In genomic region chr8:83697374-83698220, GRCm38 (mm10) we compare ENCODE assay signal across 8 mouse cellular contexts. TPM values are rescaled to one million over a fixed set of nuclear protein-coding genes. Genes with fewer than 3 reads are reported as not detected.
DNase-seq lines count a peak whose midpoint lies in the region; ATAC-seq and TF ChIP-seq lines count a peak whose summit lies in the region.

No protein-coding gene starts in this region.

- no peak; the same call in 1 of the 2 replicates for ATAC-seq in embryonic facial prominence, embryonic 11.5 days (replicated peaks; ENCODE audit: insufficient number of reproducible peaks, low FRiP score, low TSS enrichment, low read depth)
- no peak for ATAC-seq in heart, embryonic 15.5 days (replicated peaks; ENCODE audit: insufficient number of reproducible peaks, insufficient read depth, low FRiP score, low read depth)
- no peak for ATAC-seq in erythroid progenitor cell, adult 5-6 weeks (replicated peaks; ENCODE audit: low FRiP score, poor library complexity, severe bottlenecking)

- 40% methylated on average over 19 of the region's 19 CpGs for WGBS in embryonic facial prominence, embryonic 11.5 days
- 37% methylated on average over 19 of the region's 19 CpGs for WGBS in heart, embryonic 15.5 days
- WGBS in macrophage (ENCODE audit: missing documents) = 8% methylated on average over 19 of the region's 19 CpGs

- H3K36me3 ChIP-seq in embryonic facial prominence, embryonic 11.5 days (replicated peaks; ENCODE audit: control insufficient read depth, insufficient read depth, low read depth, low read length) = no peaks in the 10 kb centered on the region
- H3K36me3 ChIP-seq in heart, embryonic 15.5 days = peaks cover 2% of the 10 kb centered on the region; the same call in 1 of the 2 replicates
- H3K36me3 ChIP-seq in macrophage (ENCODE audit: inconsistent target) = no peaks in the 10 kb centered on the region; the same call in 1 of the 2 replicates

- no peaks in the 10 kb centered on the region for H3K9me3 ChIP-seq in embryonic facial prominence, embryonic 11.5 days (replicated peaks; ENCODE audit: control insufficient read depth, low read length)
- H3K9me3 ChIP-seq in heart, embryonic 15.5 days (replicated peaks) = no peaks in the 10 kb centered on the region

- H3K27me3 ChIP-seq in embryonic facial prominence, embryonic 11.5 days (ENCODE audit: control insufficient read depth, insufficient read depth, low read length) = no peaks in the 10 kb centered on the region
- H3K27me3 ChIP-seq in heart, embryonic 15.5 days = no peaks in the 10 kb centered on the region

- H3K79me2 ChIP-seq in macrophage (ENCODE audit: inconsistent target) = peaks cover 61% of the 10 kb centered on the region

- H3K27ac ChIP-seq in layer of hippocampus, adult 2 months = peak overlapping the region; percentile 96
- H3K27ac ChIP-seq in embryonic facial prominence, embryonic 11.5 days (replicated peaks; ENCODE audit: low read depth, low read length) = 0 out of 2 replicates have a peak overlapping the region, but pooled peaks have one; percentile 35
- peak overlapping the region; percentile 88 for H3K27ac ChIP-seq in heart, embryonic 15.5 days
- peak overlapping the region; percentile 75 for H3K27ac ChIP-seq in macrophage

- no peak for DNase-seq in layer of hippocampus, adult 2 months (ENCODE audit: low spot score in 2 of 2)
- DNase-seq in layer of hippocampus, postnatal 14 days (ENCODE audit: low spot score in 2 of 2) = no peak
- DNase-seq in embryonic facial prominence, embryonic 11.5 days (ENCODE audit: low spot score) = no peak
- DNase-seq in kidney, postnatal 10 days = peak; percentile 69
- DNase-seq in thymus, postnatal 14 days = peak; percentile 29

- H3K4me3 ChIP-seq in layer of hippocampus, adult 2 months = peak overlapping the region; percentile 97
- peak overlapping the region; percentile 91 for H3K4me3 ChIP-seq in embryonic facial prominence, embryonic 11.5 days (ENCODE audit: low read depth, low read length)
- peak overlapping the region; percentile 84 for H3K4me3 ChIP-seq in heart, embryonic 15.5 days
- peak overlapping the region; percentile 61 for H3K4me3 ChIP-seq in macrophage (ENCODE audit: inconsistent target)

- TF ChIP-seq CTCF in layer of hippocampus, adult 2 months (conservative IDR thresholded peaks at IDR 0.05) = no peak

- H3K4me1 ChIP-seq in embryonic facial prominence, embryonic 11.5 days (ENCODE audit: control insufficient read depth, insufficient read depth, low read length) = peaks cover 3% of the 10 kb centered on the region
- H3K4me1 ChIP-seq in heart, embryonic 15.5 days (replicated peaks) = peaks cover 59% of the 10 kb centered on the region

- H3K9ac ChIP-seq in embryonic facial prominence, embryonic 11.5 days (replicated peaks; ENCODE audit: low read length) = peak overlapping the region; percentile 91
- peak overlapping the region; percentile 98 for H3K9ac ChIP-seq in heart, embryonic 15.5 days

- H3K4me2 ChIP-seq in embryonic facial prominence, embryonic 11.5 days (ENCODE audit: low read depth, low read length) = peak overlapping the region; percentile 93
- peak overlapping the region; percentile 97 for H3K4me2 ChIP-seq in heart, embryonic 15.5 days

RNA-seq across cellular contexts. Expression of gene Pkn1, which starts 1.4 kb away (rescaled TPM):
- total RNA-seq in layer of hippocampus, adult 2 months (2021) = 10 to 100 TPM; 47.9 to 56.8 TPM
- 10 to 100 TPM; 53.6 TPM for total RNA-seq in layer of hippocampus, postnatal 14 days (2021)
- polyA plus RNA-seq in embryonic facial prominence, embryonic 11.5 days (2014; fragmentation: Nextera tagmentation; extraction: Ambion mirVana) = 20.6 and 21.5 TPM in 2 replicates
- polyA plus RNA-seq in heart, embryonic 15.5 days (2015; fragmentation: Nextera tagmentation; extraction: Ambion mirVana) = 15.4 and 22.1 TPM in 2 replicates
- total RNA-seq in macrophage (2018; cell fraction: chromatin; rRNA removed) = 100 to 1,000 TPM; 197 to 855 (median 544) TPM
- total RNA-seq in macrophage (2018; cell fraction: cytosol; rRNA removed) = 100 to 1,000 TPM in 19 of 26 experiments, 10 to 100 TPM in 7; 81.1 to 165 (median 118) TPM
- 100 to 1,000 TPM; 156 to 497 (median 323) TPM for total RNA-seq in macrophage (2018; cell fraction: nucleus; rRNA removed)
- 76.4 to 110 TPM (median 109 TPM) in 3 replicates for polyA plus RNA-seq in macrophage (2018)
- 12.6 and 25.9 TPM in 2 replicates for total RNA-seq in erythroid progenitor cell, adult 5-6 weeks (2015; ENCODE audit: low replicate concordance)
- 9.2 and 11.0 TPM in 2 replicates for total RNA-seq in erythroid progenitor cell, adult 5-6 weeks (2017; ENCODE audit: low replicate concordance)

RNA-seq across cellular contexts. Expression of gene Ddx39, which starts 17.4 kb away (rescaled TPM):
- 10 to 100 TPM; 17.9 to 20.4 TPM for total RNA-seq in layer of hippocampus, adult 2 months (2021)
- total RNA-seq in layer of hippocampus, postnatal 14 days (2021) = 10 to 100 TPM; 17.9 to 19.2 TPM
- 191 and 195 TPM in 2 replicates for polyA plus RNA-seq in embryonic facial prominence, embryonic 11.5 days (2014; fragmentation: Nextera tagmentation; extraction: Ambion mirVana)
- 107 and 135 TPM in 2 replicates for polyA plus RNA-seq in heart, embryonic 15.5 days (2015; fragmentation: Nextera tagmentation; extraction: Ambion mirVana)
- 10 to 100 TPM in 24 of 26 experiments, 1 to 10 TPM in 2; 8.1 to 68.9 (median 39.1) TPM for total RNA-seq in macrophage (2018; cell fraction: chromatin; rRNA removed)
- total RNA-seq in macrophage (2018; cell fraction: cytosol; rRNA removed) = 10 to 100 TPM; 19.7 to 36.9 (median 27.3) TPM
- 10 to 100 TPM; 14.2 to 62.7 (median 30.3) TPM for total RNA-seq in macrophage (2018; cell fraction: nucleus; rRNA removed)
- 12.5 to 63.9 TPM (median 26.0 TPM) in 3 replicates for polyA plus RNA-seq in macrophage (2018)
- total RNA-seq in erythroid progenitor cell, adult 5-6 weeks (2015; ENCODE audit: low replicate concordance) = 86.5 and 90.1 TPM in 2 replicates
- total RNA-seq in erythroid progenitor cell, adult 5-6 weeks (2017; ENCODE audit: low replicate concordance) = 47.4 and 93.2 TPM in 2 replicates

RNA-seq across cellular contexts. Expression of gene Ptger1, which starts 31.1 kb away (rescaled TPM):
- under 1 TPM; 0.42 to 0.84 TPM for total RNA-seq in layer of hippocampus, adult 2 months (2021)
- 1 to 10 TPM; 1.3 to 1.9 TPM for total RNA-seq in layer of hippocampus, postnatal 14 days (2021)
- 0.27 and 1.9 TPM in 2 replicates for polyA plus RNA-seq in embryonic facial prominence, embryonic 11.5 days (2014; fragmentation: Nextera tagmentation; extraction: Ambion mirVana)
- 0.45 and 0.84 TPM in 2 replicates for polyA plus RNA-seq in heart, embryonic 15.5 days (2015; fragmentation: Nextera tagmentation; extraction: Ambion mirVana)
- total RNA-seq in macrophage (2018; cell fraction: chromatin; rRNA removed) = 1 to 10 TPM in 23 of 26 experiments, under 1 TPM in 3; 0.54 to 5.8 (median 2.1) TPM
- 1 to 10 TPM in 19 of 26 experiments, under 1 TPM in 7; 0.58 to 2.3 (median 1.4) TPM for total RNA-seq in macrophage (2018; cell fraction: cytosol; rRNA removed)
- 1 to 10 TPM in 21 of 26 experiments, under 1 TPM in 5; 0.59 to 4.5 (median 1.8) TPM for total RNA-seq in macrophage (2018; cell fraction: nucleus; rRNA removed)
- 0.59 to 8.8 TPM (median 1.3 TPM) in 3 replicates for polyA plus RNA-seq in macrophage (2018)
- total RNA-seq in erythroid progenitor cell, adult 5-6 weeks (2015; ENCODE audit: low replicate concordance) = not detected in 2 replicates
- 0.13 TPM in 1 of 2 replicates, not detected in the other for total RNA-seq in erythroid progenitor cell, adult 5-6 weeks (2017; ENCODE audit: low replicate concordance)

RNA-seq across cellular contexts. Expression of gene Adgre5, which starts 43.5 kb away (rescaled TPM):
- 10 to 100 TPM in 1 of 2 experiments, 1 to 10 TPM in 1; 8.1 to 12.4 TPM for total RNA-seq in layer of hippocampus, adult 2 months (2021)
- total RNA-seq in layer of hippocampus, postnatal 14 days (2021) = 10 to 100 TPM; 11.9 to 12.6 TPM
- polyA plus RNA-seq in embryonic facial prominence, embryonic 11.5 days (2014; fragmentation: Nextera tagmentation; extraction: Ambion mirVana) = 19.0 and 22.1 TPM in 2 replicates
- polyA plus RNA-seq in heart, embryonic 15.5 days (2015; fragmentation: Nextera tagmentation; extraction: Ambion mirVana) = 31.2 and 38.7 TPM in 2 replicates
- total RNA-seq in macrophage (2018; cell fraction: chromatin; rRNA removed) = 100 to 1,000 TPM in 9 of 26 experiments, 10 to 100 TPM in 17; 18.0 to 360 (median 72.3) TPM
- total RNA-seq in macrophage (2018; cell fraction: cytosol; rRNA removed) = 100 to 1,000 TPM in 10 of 26 experiments, 10 to 100 TPM in 16; 30.6 to 139 (median 64.6) TPM
- 100 to 1,000 TPM in 11 of 26 experiments, 10 to 100 TPM in 15; 40.1 to 399 (median 96.9) TPM for total RNA-seq in macrophage (2018; cell fraction: nucleus; rRNA removed)
- 33.0 to 180 TPM (median 147 TPM) in 3 replicates for polyA plus RNA-seq in macrophage (2018)
- 34.8 and 54.8 TPM in 2 replicates for total RNA-seq in erythroid progenitor cell, adult 5-6 weeks (2015; ENCODE audit: low replicate concordance)
- total RNA-seq in erythroid progenitor cell, adult 5-6 weeks (2017; ENCODE audit: low replicate concordance) = 28.8 and 29.0 TPM in 2 replicates

RNA-seq across cellular contexts. Expression of gene Gipc1, which starts 45.1 kb away (rescaled TPM):
- total RNA-seq in layer of hippocampus, adult 2 months (2021) = 10 to 100 TPM; 52.8 to 55.4 TPM
- 10 to 100 TPM; 77.9 to 78.5 TPM for total RNA-seq in layer of hippocampus, postnatal 14 days (2021)
- polyA plus RNA-seq in embryonic facial prominence, embryonic 11.5 days (2014; fragmentation: Nextera tagmentation; extraction: Ambion mirVana) = 169 and 177 TPM in 2 replicates
- 127 and 141 TPM in 2 replicates for polyA plus RNA-seq in heart, embryonic 15.5 days (2015; fragmentation: Nextera tagmentation; extraction: Ambion mirVana)
- total RNA-seq in macrophage (2018; cell fraction: chromatin; rRNA removed) = 10 to 100 TPM in 22 of 26 experiments, 1 to 10 TPM in 4; 6.4 to 48.2 (median 23.5) TPM
- 10 to 100 TPM; 48.5 to 83.3 (median 66.8) TPM for total RNA-seq in macrophage (2018; cell fraction: cytosol; rRNA removed)
- total RNA-seq in macrophage (2018; cell fraction: nucleus; rRNA removed) = 10 to 100 TPM; 18.3 to 59.7 (median 27.7) TPM
- 61.6 to 92.5 TPM (median 64.4 TPM) in 3 replicates for polyA plus RNA-seq in macrophage (2018)
- 2.9 and 5.9 TPM in 2 replicates for total RNA-seq in erythroid progenitor cell, adult 5-6 weeks (2015; ENCODE audit: low replicate concordance)
- 9.3 and 12.5 TPM in 2 replicates for total RNA-seq in erythroid progenitor cell, adult 5-6 weeks (2017; ENCODE audit: low replicate concordance)

Comparison
In these comparisons a context has a peak if more than half of its experiments do, and no peak if none do; other contexts are left out.
1. DNase-seq: peak in kidney, postnatal 10 days (single experiment) and thymus, postnatal 14 days (single experiment); none in layer of hippocampus, adult 2 months (0 of 2), layer of hippocampus, postnatal 14 days (0 of 2) and embryonic facial prominence, embryonic 11.5 days (single experiment).
2. H3K27ac ChIP-seq: peak in every context shown above with its lines; median percentile 96 in layer of hippocampus, adult 2 months; 88 in heart, embryonic 15.5 days; 75 in macrophage; 35 in embryonic facial prominence, embryonic 11.5 days.
3. Peak in every context shown above with its lines, with median percentiles within 50 percentile points of each other: H3K4me3 ChIP-seq.